Comparison of ENCODE assay signal across 8 mouse cellular contexts in genomic region chr9:44878776-44879500, GRCm38 (mm10). TPM values are rescaled to one million over a fixed set of nuclear protein-coding genes. Genes with fewer than 3 reads are reported as not detected.
DNase-seq lines count a peak whose midpoint lies in the region; ATAC-seq and TF ChIP-seq lines count a peak whose summit lies in the region.

No protein-coding gene starts in this region.

- no peak for DNase-seq in heart, embryonic 10.5 days (ENCODE audit: low spot score)
- DNase-seq in heart, postnatal 4 days, result no peak
- peak; percentile 53 for DNase-seq in forebrain, embryonic 14.5 days (ENCODE audit: low spot score)
- no peak for DNase-seq in liver, embryonic 13.5 days
- DNase-seq in stomach, postnatal 0 days (ENCODE audit: low spot score), result no peak
- DNase-seq in testis, postnatal 14 days (ENCODE audit: low spot score), result no peak
- no peak for DNase-seq in kidney, adult 18-20 months

- H3K4me1 ChIP-seq in heart, embryonic 10.5 days, result peaks cover 55% of the 10 kb centered on the region
- H3K4me1 ChIP-seq in forebrain, embryonic 14.5 days (ENCODE audit: control insufficient read depth, insufficient read depth, low read length), result peaks cover 38% of the 10 kb centered on the region
- H3K4me1 ChIP-seq in liver, embryonic 13.5 days (replicated peaks), result peaks cover 70% of the 10 kb centered on the region
- H3K4me1 ChIP-seq in stomach, postnatal 0 days (replicated peaks; ENCODE audit: control insufficient read depth, insufficient read depth), result peaks cover 4% of the 10 kb centered on the region; the same call in 1 of the 2 replicates

- peak overlapping the region; percentile 98 for H3K4me3 ChIP-seq in heart, embryonic 10.5 days
- H3K4me3 ChIP-seq in forebrain, embryonic 14.5 days (ENCODE audit: low read depth, low read length), result peak overlapping the region; percentile 98
- peak overlapping the region; percentile 97 for H3K4me3 ChIP-seq in liver, embryonic 13.5 days (replicated peaks)
- peak overlapping the region; percentile 96 for H3K4me3 ChIP-seq in stomach, postnatal 0 days (ENCODE audit: low read depth, low read length)

- ATAC-seq in CD4-positive, CD25-positive, alpha-beta regulatory T cell, adult 4 months, result peak; percentile 56
- ATAC-seq in forebrain, embryonic 14.5 days, result no peak
- no peak for ATAC-seq in liver, embryonic 13.5 days (ENCODE audit: low read depth)
- no peak for ATAC-seq in stomach, postnatal 0 days (ENCODE audit: low FRiP score, low TSS enrichment)

- 0 out of 2 replicates have a peak overlapping the region, but pooled peaks have one; percentile 97 for H3K27ac ChIP-seq in heart, embryonic 10.5 days
- peak overlapping the region; percentile 99 for H3K27ac ChIP-seq in forebrain, embryonic 14.5 days (ENCODE audit: low read depth, low read length)
- peak overlapping the region; percentile 88 for H3K27ac ChIP-seq in liver, embryonic 13.5 days
- H3K27ac ChIP-seq in stomach, postnatal 0 days (replicated peaks), result peak overlapping the region; percentile 94; the same call in 1 of the 2 replicates

- no peak for TF ChIP-seq EP300 in stomach, postnatal 0 days (optimal IDR thresholded peaks at IDR 0.05)

- WGBS in heart, embryonic 10.5 days, result 31% methylated on average over 9 of the region's 9 CpGs
- 18% methylated on average over 9 of the region's 9 CpGs for WGBS in forebrain, embryonic 14.5 days
- WGBS in liver, embryonic 13.5 days (ENCODE audit: insufficient replicate concordance), result 12% methylated on average over 9 of the region's 9 CpGs
- WGBS in stomach, postnatal 0 days, result 24% methylated on average over 9 of the region's 9 CpGs

- TF ChIP-seq CTCF in stomach, postnatal 0 days (IDR thresholded peaks at IDR 0.05; ENCODE audit: low read depth), result no peak

- H3K9me3 ChIP-seq in heart, embryonic 10.5 days, result no peaks in the 10 kb centered on the region
- H3K9me3 ChIP-seq in forebrain, embryonic 14.5 days (replicated peaks; ENCODE audit: control insufficient read depth, low read length), result no peaks in the 10 kb centered on the region
- no peaks in the 10 kb centered on the region for H3K9me3 ChIP-seq in liver, embryonic 13.5 days (replicated peaks)
- H3K9me3 ChIP-seq in stomach, postnatal 0 days (ENCODE audit: control insufficient read depth, low read length), result no peaks in the 10 kb centered on the region

- peak overlapping the region; percentile 99 for H3K9ac ChIP-seq in forebrain, embryonic 14.5 days (ENCODE audit: low read length)
- H3K9ac ChIP-seq in liver, embryonic 13.5 days, result peak overlapping the region; percentile 93
- peak overlapping the region; percentile 88 for H3K9ac ChIP-seq in stomach, postnatal 0 days (ENCODE audit: low read length)

- no peaks in the 10 kb centered on the region; the same call in 1 of the 2 replicates for H3K36me3 ChIP-seq in heart, embryonic 10.5 days
- H3K36me3 ChIP-seq in forebrain, embryonic 14.5 days (ENCODE audit: control insufficient read depth, insufficient read depth, low read length), result 0 out of 2 replicates have a peak, but pooled peaks cover 3% of the 10 kb centered on the region
- peaks cover 13% of the 10 kb centered on the region for H3K36me3 ChIP-seq in liver, embryonic 13.5 days
- H3K36me3 ChIP-seq in stomach, postnatal 0 days (ENCODE audit: control insufficient read depth, insufficient read depth, low read length), result no peaks in the 10 kb centered on the region

- no peaks in the 10 kb centered on the region for H3K27me3 ChIP-seq in heart, embryonic 10.5 days (ENCODE audit: insufficient read depth, poor library complexity, severe bottlenecking)
- H3K27me3 ChIP-seq in forebrain, embryonic 14.5 days (replicated peaks; ENCODE audit: control insufficient read depth, insufficient read depth, low read length), result no peaks in the 10 kb centered on the region
- peaks cover 8% of the 10 kb centered on the region for H3K27me3 ChIP-seq in liver, embryonic 13.5 days
- no peaks in the 10 kb centered on the region for H3K27me3 ChIP-seq in stomach, postnatal 0 days (ENCODE audit: control insufficient read depth, insufficient read depth, low read length)

- H3K4me2 ChIP-seq in forebrain, embryonic 14.5 days (ENCODE audit: low read length), result peak overlapping the region; percentile 87
- peak overlapping the region; percentile 99 for H3K4me2 ChIP-seq in liver, embryonic 13.5 days
- peak overlapping the region; percentile 98 for H3K4me2 ChIP-seq in stomach, postnatal 0 days (replicated peaks; ENCODE audit: low read depth)

RNA-seq across cellular contexts. Expression of gene Kmt2a, which starts 2.2 kb away (rescaled TPM):
- 7.4 and 10.5 TPM in 2 replicates for polyA plus RNA-seq in heart, embryonic 10.5 days (2016; fragmentation: Nextera tagmentation; extraction: Ambion mirVana)
- 10 to 100 TPM; 22.9 to 23.5 TPM for total RNA-seq in heart, postnatal 4 days (2021)
- 10 to 100 TPM; 34.7 to 41.1 TPM for polyA plus RNA-seq in CD4-positive, CD25-positive, alpha-beta regulatory T cell, adult 4 months (2017; shearing (Covaris generic))
- 9.6 and 16.0 TPM in 2 replicates for polyA plus RNA-seq in forebrain, embryonic 14.5 days (2014; fragmentation: Nextera tagmentation; extraction: Ambion mirVana)
- 3.8 and 4.0 TPM in 2 replicates for polyA plus RNA-seq in liver, embryonic 13.5 days (2015; fragmentation: Nextera tagmentation; extraction: Ambion mirVana)
- 3.9 and 4.3 TPM in 2 replicates for polyA plus RNA-seq in stomach, postnatal 0 days (2015; fragmentation: Nextera tagmentation; extraction: Ambion mirVana)

RNA-seq across cellular contexts. Expression of gene Atp5l, which starts 41.6 kb away (rescaled TPM):
- 722 and 893 TPM in 2 replicates for polyA plus RNA-seq in heart, embryonic 10.5 days (2016; fragmentation: Nextera tagmentation; extraction: Ambion mirVana)
- total RNA-seq in heart, postnatal 4 days (2021), result 1,000 to 10,000 TPM; 1,050 to 1,223 TPM
- 100 to 1,000 TPM; 416 to 524 TPM for polyA plus RNA-seq in CD4-positive, CD25-positive, alpha-beta regulatory T cell, adult 4 months (2017; shearing (Covaris generic))
- polyA plus RNA-seq in forebrain, embryonic 14.5 days (2014; fragmentation: Nextera tagmentation; extraction: Ambion mirVana), result 680 and 882 TPM in 2 replicates
- polyA plus RNA-seq in liver, embryonic 13.5 days (2015; fragmentation: Nextera tagmentation; extraction: Ambion mirVana), result 546 and 569 TPM in 2 replicates
- polyA plus RNA-seq in stomach, postnatal 0 days (2015; fragmentation: Nextera tagmentation; extraction: Ambion mirVana), result 1,024 and 1,071 TPM in 2 replicates
